12 mouse cellular contexts compared by ENCODE assay signal in the genomic region with DNA sequence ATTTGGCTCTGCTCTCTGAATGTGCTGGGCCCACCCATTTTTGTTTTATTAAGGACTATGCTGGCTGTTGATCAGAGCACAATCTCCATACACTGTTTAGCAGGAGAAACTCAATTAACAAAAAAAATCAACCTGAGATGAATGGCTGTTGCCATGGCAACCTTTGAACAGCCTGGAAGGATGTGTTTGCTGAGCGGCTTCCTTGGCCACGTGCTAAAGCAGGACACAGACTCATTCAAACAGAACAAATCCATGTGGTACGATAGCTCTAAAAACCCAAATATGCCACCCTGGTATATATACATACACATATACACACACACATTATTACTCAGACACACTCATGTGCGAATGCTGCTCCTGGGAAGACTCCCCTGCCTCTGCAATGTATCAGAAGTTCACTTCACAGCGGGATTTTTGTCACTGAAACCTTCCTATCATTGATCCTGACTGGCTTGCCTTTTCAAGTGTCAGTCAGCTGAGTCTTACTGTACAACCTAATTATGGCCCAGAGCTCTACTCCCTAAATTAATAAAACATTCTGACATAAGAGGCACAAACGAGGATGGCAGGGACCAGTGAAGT.
A peak's percentile ranks its signal among the peaks of the same experiment; 100 is the strongest.
DNase-seq lines count a peak whose midpoint lies in the region; ATAC-seq lines count a peak whose summit lies in the region.
"Had no signal": no experiment of that assay in that cellular context is flagged by ENCODE, and none has a peak within 500 bp of the region (broad histone marks: within the 10 kb centered on the region; RNA-seq: fewer than 3 reads in every experiment).

No protein-coding gene starts in this region.

- no peaks in the 10 kb centered on the region for H3K9me3 ChIP-seq in hindbrain, embryonic 10.5 days
- no peaks in the 10 kb centered on the region for H3K9me3 ChIP-seq in midbrain, embryonic 10.5 days (replicated peaks)
- H3K9me3 ChIP-seq: neural tube, embryonic 12.5 days had no signal

- 50% methylated on average over 6 of the region's 6 CpGs for WGBS in hindbrain, embryonic 10.5 days
- 45% methylated on average over 6 of the region's 6 CpGs for WGBS in midbrain, embryonic 10.5 days

- no peaks in the 10 kb centered on the region for H3K27me3 ChIP-seq in hindbrain, embryonic 10.5 days (ENCODE audit: insufficient read depth, poor library complexity, severe bottlenecking)
- peaks cover 21% of the 10 kb centered on the region for H3K27me3 ChIP-seq in midbrain, embryonic 10.5 days (ENCODE audit: low read depth, poor library complexity, severe bottlenecking)
- H3K27me3 ChIP-seq: neural tube, embryonic 12.5 days had no signal

- H3K27ac ChIP-seq in hindbrain, embryonic 10.5 days: no peak overlapping the region
- 0 out of 2 replicates have a peak overlapping the region, but pooled peaks have one; percentile 5 for H3K27ac ChIP-seq in midbrain, embryonic 10.5 days (replicated peaks)
- H3K27ac ChIP-seq: gastrocnemius, adult 2 months; neural tube, embryonic 12.5 days had no signal

- DNase-seq in heart, adult 11 months: peak; percentile 68
- DNase-seq in heart, postnatal 14 days: no peak
- DNase-seq in hindbrain, embryonic 10.5 days (ENCODE audit: low spot score): peak; percentile 27
- peak; percentile 52 for DNase-seq in midbrain, embryonic 10.5 days (ENCODE audit: low spot score)
- DNase-seq in right cerebral cortex, postnatal 10 days (ENCODE audit: low spot score in 2 of 2): peak; percentile 75 to 82
- no peak for DNase-seq in heart, postnatal 4 days
- no peak for DNase-seq in cerebellum, adult 18-20 months
- DNase-seq: gastrocnemius, adult 2 months; heart, postnatal 36 days; lung, adult 2 months had no signal

- H3K36me3 ChIP-seq in hindbrain, embryonic 10.5 days: no peaks in the 10 kb centered on the region
- no peaks in the 10 kb centered on the region for H3K36me3 ChIP-seq in midbrain, embryonic 10.5 days
- H3K36me3 ChIP-seq: neural tube, embryonic 12.5 days had no signal

- H3K4me1 ChIP-seq in hindbrain, embryonic 10.5 days (replicated peaks): peaks cover 13% of the 10 kb centered on the region
- H3K4me1 ChIP-seq in midbrain, embryonic 10.5 days: peaks cover 30% of the 10 kb centered on the region

- ATAC-seq in inflammation-experienced regulatory T-cells, adult 6 months: no peak

- intact Hi-C loops in heart, postnatal 14 days (cut with DNase I): no loop called here

- H3K4me3 ChIP-seq in hindbrain, embryonic 10.5 days: no peak overlapping the region
- no peak overlapping the region for H3K4me3 ChIP-seq in midbrain, embryonic 10.5 days
- H3K4me3 ChIP-seq: gastrocnemius, adult 2 months; neural tube, embryonic 12.5 days had no signal

Comparison
In these comparisons a context has a peak if more than half of its experiments do, and no peak if none do; other contexts are left out.
1. DNase-seq: peak in heart, adult 11 months (single experiment), hindbrain, embryonic 10.5 days (single experiment), midbrain, embryonic 10.5 days (single experiment) and right cerebral cortex, postnatal 10 days (2 of 2); none in heart, postnatal 14 days (0 of 2), heart, postnatal 4 days (single experiment) and cerebellum, adult 18-20 months (0 of 2).